Comparison of ENCODE assay signal across 15 mouse cellular contexts in genomic region chr13:48078214-48078613, GRCm38 (mm10).
DNase-seq lines count a peak whose midpoint lies in the region; ATAC-seq and TF ChIP-seq lines count a peak whose summit lies in the region.
"Had no signal": no experiment of that assay in that cellular context is flagged by ENCODE, and none has a peak within 500 bp of the region (broad histone marks: within the 10 kb centered on the region; RNA-seq: fewer than 3 reads in every experiment).

No protein-coding gene starts in this region.

- no peaks in the 10 kb centered on the region for H3K36me3 ChIP-seq in heart, embryonic 12.5 days
- H3K36me3 ChIP-seq in heart, adult 2 months (ENCODE audit: control insufficient read depth, insufficient read depth, low read length): no peaks in the 10 kb centered on the region
- H3K36me3 ChIP-seq in midbrain, embryonic 10.5 days: no peaks in the 10 kb centered on the region
- H3K36me3 ChIP-seq in midbrain, embryonic 11.5 days (ENCODE audit: control insufficient read depth, insufficient read depth, low read length): no peaks in the 10 kb centered on the region
- no peaks in the 10 kb centered on the region for H3K36me3 ChIP-seq in midbrain, embryonic 15.5 days (replicated peaks)
- H3K36me3 ChIP-seq in liver, postnatal 0 days (replicated peaks; ENCODE audit: insufficient read depth, low read length): no peaks in the 10 kb centered on the region
- H3K36me3 ChIP-seq: embryonic facial prominence, embryonic 10.5 days; heart, embryonic 10.5 days had no signal

- H3K27me3 ChIP-seq in heart, embryonic 12.5 days (replicated peaks): no peaks in the 10 kb centered on the region
- H3K27me3 ChIP-seq in heart, adult 2 months (ENCODE audit: control insufficient read depth, insufficient read depth, low read length): no peaks in the 10 kb centered on the region
- no peaks in the 10 kb centered on the region; the same call in 1 of the 2 replicates for H3K27me3 ChIP-seq in midbrain, embryonic 10.5 days (ENCODE audit: low read depth, poor library complexity, severe bottlenecking)
- H3K27me3 ChIP-seq in midbrain, embryonic 11.5 days (ENCODE audit: control insufficient read depth, insufficient read depth, low read length): no peaks in the 10 kb centered on the region
- H3K27me3 ChIP-seq in midbrain, embryonic 15.5 days (replicated peaks): no peaks in the 10 kb centered on the region
- H3K27me3 ChIP-seq in liver, postnatal 0 days (ENCODE audit: insufficient read depth, low read length): no peaks in the 10 kb centered on the region

- ATAC-seq in heart, embryonic 12.5 days (ENCODE audit: insufficient number of reproducible peaks, low FRiP score): no peak
- no peak for ATAC-seq in midbrain, embryonic 11.5 days (ENCODE audit: low FRiP score)
- ATAC-seq in midbrain, embryonic 15.5 days (replicated peaks): peak; percentile 52; the same call in 1 of the 2 replicates
- ATAC-seq in liver, postnatal 0 days: no peak

- DNase-seq in heart, adult 2 months: no peak
- no peak for DNase-seq in midbrain, embryonic 10.5 days (ENCODE audit: low spot score)
- DNase-seq in midbrain, embryonic 11.5 days (ENCODE audit: low spot score, missing footprints): no peak
- DNase-seq in liver, postnatal 0 days: no peak
- DNase-seq in gastrocnemius, postnatal 10 days: no peak
- no peak for DNase-seq in layer of hippocampus, adult 9-11 months
- DNase-seq: kidney, adult 2 months; lung, postnatal 36 days; spleen, adult 18-20 months had no signal

- no peaks in the 10 kb centered on the region for H3K9me3 ChIP-seq in heart, embryonic 12.5 days (replicated peaks)
- H3K9me3 ChIP-seq in midbrain, embryonic 10.5 days (replicated peaks): no peaks in the 10 kb centered on the region
- no peaks in the 10 kb centered on the region for H3K9me3 ChIP-seq in midbrain, embryonic 11.5 days (ENCODE audit: control insufficient read depth, low read length)
- H3K9me3 ChIP-seq in midbrain, embryonic 15.5 days: no peaks in the 10 kb centered on the region
- no peaks in the 10 kb centered on the region for H3K9me3 ChIP-seq in liver, postnatal 0 days (ENCODE audit: low read length)
- H3K9me3 ChIP-seq: embryonic facial prominence, embryonic 10.5 days; heart, embryonic 10.5 days had no signal

- TF ChIP-seq CTCF in heart, adult 2 months (IDR thresholded peaks at IDR 0.05): no peak
- TF ChIP-seq CTCF in liver, postnatal 0 days (IDR thresholded peaks at IDR 0.05; ENCODE audit: low read depth): no peak

- no peak overlapping the region for H3K27ac ChIP-seq in heart, embryonic 12.5 days (ENCODE audit: poor library complexity, severe bottlenecking)
- H3K27ac ChIP-seq in heart, adult 2 months: no peak overlapping the region
- 0 out of 2 replicates have a peak overlapping the region, but pooled peaks have one; percentile 6 for H3K27ac ChIP-seq in midbrain, embryonic 10.5 days (replicated peaks)
- no peak overlapping the region for H3K27ac ChIP-seq in midbrain, embryonic 11.5 days (ENCODE audit: low read depth, low read length)
- peak overlapping the region; percentile 33; the same call in 1 of the 2 replicates for H3K27ac ChIP-seq in midbrain, embryonic 15.5 days
- H3K27ac ChIP-seq in liver, postnatal 0 days (ENCODE audit: low read depth): no peak overlapping the region
- H3K27ac ChIP-seq: embryonic facial prominence, embryonic 10.5 days; heart, embryonic 10.5 days; left cerebral cortex, adult 2 months had no signal

- H3K4me3 ChIP-seq in heart, embryonic 12.5 days: no peak overlapping the region
- no peak overlapping the region for H3K4me3 ChIP-seq in heart, adult 2 months
- no peak overlapping the region for H3K4me3 ChIP-seq in midbrain, embryonic 10.5 days
- no peak overlapping the region for H3K4me3 ChIP-seq in midbrain, embryonic 11.5 days (ENCODE audit: low read depth, low read length)
- no peak overlapping the region for H3K4me3 ChIP-seq in midbrain, embryonic 15.5 days
- H3K4me3 ChIP-seq in liver, postnatal 0 days (ENCODE audit: low read depth, low read length): no peak overlapping the region
- H3K4me3 ChIP-seq: embryonic facial prominence, embryonic 10.5 days; heart, embryonic 10.5 days; left cerebral cortex, adult 2 months had no signal

- intact Hi-C loops in heart, adult 2 months (cut with DNase I): no loop called here

- no peaks in the 10 kb centered on the region for H3K79me2 ChIP-seq in heart, adult 2 months (replicated peaks; ENCODE audit: control insufficient read depth, insufficient read depth, low read length)

- 39% methylated on average over 12 of the region's 12 CpGs for WGBS in heart, embryonic 12.5 days
- WGBS in heart, adult 2 months: 46% methylated on average over 12 of the region's 12 CpGs
- 83% methylated on average over 12 of the region's 12 CpGs for WGBS in midbrain, embryonic 10.5 days
- 78% methylated on average over 12 of the region's 12 CpGs for WGBS in midbrain, embryonic 11.5 days
- WGBS in midbrain, embryonic 15.5 days: 36% methylated on average over 12 of the region's 12 CpGs
- 74% methylated on average over 12 of the region's 12 CpGs for WGBS in liver, postnatal 0 days (ENCODE audit: insufficient replicate concordance)

- peaks cover 13% of the 10 kb centered on the region for H3K4me1 ChIP-seq in heart, embryonic 12.5 days (replicated peaks)
- H3K4me1 ChIP-seq in heart, adult 2 months (ENCODE audit: control insufficient read depth, insufficient read depth, low read length): no peaks in the 10 kb centered on the region
- peaks cover 15% of the 10 kb centered on the region for H3K4me1 ChIP-seq in midbrain, embryonic 10.5 days
- no peaks in the 10 kb centered on the region for H3K4me1 ChIP-seq in midbrain, embryonic 11.5 days (ENCODE audit: control insufficient read depth, insufficient read depth, low read length)
- 0 out of 2 replicates have a peak, but pooled peaks cover 4% of the 10 kb centered on the region for H3K4me1 ChIP-seq in midbrain, embryonic 15.5 days
- H3K4me1 ChIP-seq in liver, postnatal 0 days (ENCODE audit: insufficient read depth): no peaks in the 10 kb centered on the region
- H3K4me1 ChIP-seq: embryonic facial prominence, embryonic 10.5 days had no signal

- H3K9ac ChIP-seq in heart, embryonic 12.5 days: no peak overlapping the region
- H3K9ac ChIP-seq in heart, adult 2 months (ENCODE audit: low read depth, low read length): no peak overlapping the region
- H3K9ac ChIP-seq in midbrain, embryonic 11.5 days (ENCODE audit: low read length): no peak overlapping the region
- H3K9ac ChIP-seq in midbrain, embryonic 15.5 days: no peak overlapping the region
- no peak overlapping the region for H3K9ac ChIP-seq in liver, postnatal 0 days (replicated peaks)

- TF ChIP-seq POLR2A in heart, adult 2 months (IDR thresholded peaks at IDR 0.05; ENCODE audit: insufficient read depth, low read depth, low read length): no peak

- no peak for TF ChIP-seq EP300 in heart, adult 2 months (IDR thresholded peaks at IDR 0.05; ENCODE audit: insufficient read depth, low read depth, low read length)
- no peak for TF ChIP-seq EP300 in liver, postnatal 0 days (IDR thresholded peaks at IDR 0.05; ENCODE audit: low read depth)

- peak overlapping the region; percentile 50 for H3K4me2 ChIP-seq in heart, embryonic 12.5 days
- H3K4me2 ChIP-seq in midbrain, embryonic 11.5 days: no peak overlapping the region
- H3K4me2 ChIP-seq in midbrain, embryonic 15.5 days: peak overlapping the region; percentile 6; the same call in 1 of the 2 replicates
- no peak overlapping the region for H3K4me2 ChIP-seq in liver, postnatal 0 days (ENCODE audit: low read depth, low read length)
- H3K4me2 ChIP-seq: liver, embryonic 11.5 days had no signal

Comparison
In these comparisons a context has a peak if more than half of its experiments do, and no peak if none do; other contexts are left out.
1. H3K27ac ChIP-seq: peak in midbrain, embryonic 10.5 days (single experiment) and midbrain, embryonic 15.5 days (single experiment); none in heart, embryonic 12.5 days (single experiment), heart, adult 2 months (single experiment), midbrain, embryonic 11.5 days (single experiment) and liver, postnatal 0 days (single experiment).
2. H3K4me2 ChIP-seq: peak in heart, embryonic 12.5 days (single experiment) and midbrain, embryonic 15.5 days (single experiment); none in midbrain, embryonic 11.5 days (single experiment) and liver, postnatal 0 days (single experiment).